Mouse (Mus musculus) left cerebral cortex, adult 11 months (tissue): ENCODE data around the gene Aanat.

Experiments used
- DNase-seq: peaks from one replicate; pipeline ENCODE4 v3.0.0; 2022; ENCODE audit warnings: low spot score

Aanat gene

DNA sequence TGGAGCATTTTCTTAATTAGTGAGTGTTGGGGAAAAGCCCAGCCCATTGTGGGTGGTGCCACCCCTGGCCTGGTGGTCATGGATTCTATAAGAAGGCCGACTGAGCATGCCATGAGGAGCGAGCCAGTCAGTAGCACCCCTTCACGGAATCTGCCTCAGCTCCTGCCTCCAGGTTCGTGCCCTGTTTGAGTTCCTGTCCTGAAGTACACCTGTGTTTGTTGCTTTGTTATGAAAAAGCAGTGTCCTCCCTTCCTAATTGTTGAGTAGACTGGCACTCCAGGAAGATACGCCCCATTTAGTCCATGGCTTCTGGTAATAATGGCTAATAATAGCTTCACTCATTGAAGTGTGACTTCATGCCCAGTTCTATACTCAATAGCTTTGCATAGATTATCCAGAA lies at the start of gene Aanat:
Gene Aanat, plus strand, starts transcription at position 123 of the 400 bp plus-strand sequence.
- DNase-seq: no peak

DNA sequence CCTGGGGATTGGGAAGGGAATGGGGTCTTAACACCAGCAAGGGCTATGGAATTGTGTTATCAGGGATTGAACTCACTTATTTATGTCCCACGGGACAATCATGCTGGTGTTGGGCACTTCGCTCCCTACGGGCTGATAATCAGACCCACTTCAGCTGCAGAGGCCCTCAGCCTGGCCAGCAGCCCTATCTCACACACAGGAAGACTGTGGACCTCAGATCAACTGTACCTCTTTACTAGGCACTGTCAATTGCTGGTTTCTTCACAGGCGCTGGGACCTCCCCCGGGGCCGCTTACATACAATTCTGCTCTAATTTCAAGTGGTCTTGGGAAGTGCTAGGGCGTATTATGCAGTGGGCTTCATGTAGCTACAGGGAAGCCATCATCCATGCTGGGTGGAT lies 49.5 kb upstream of the Aanat start:
- no peak for DNase-seq

DNA sequence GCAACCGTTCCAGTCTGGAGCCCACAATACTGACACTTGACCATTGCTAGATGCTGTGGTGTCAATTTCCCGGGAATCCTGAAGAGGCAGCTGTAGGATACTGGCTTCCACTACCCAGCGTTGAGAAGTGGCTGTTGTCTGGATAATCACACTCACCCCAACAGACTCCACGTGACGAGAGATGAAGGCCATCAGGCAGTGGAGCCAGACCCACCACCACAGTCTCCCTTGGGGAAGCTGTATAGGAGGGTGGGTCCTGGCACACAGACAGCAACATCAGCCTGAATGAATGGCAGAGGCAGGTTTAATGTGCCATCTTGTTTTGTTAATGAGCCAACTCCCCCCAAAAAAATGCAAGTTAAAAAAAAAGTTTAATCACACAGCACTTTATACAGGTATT lies 48.8 kb upstream of the Aanat start:
- no peak for DNase-seq

GRCm38 (mm10) chr11:116538142-116538735 lies 48.0 kb upstream of the Aanat start:
- DNase-seq: no peak

GRCm38 (mm10) chr11:116541183-116541582 lies 45.0 kb upstream of the Aanat start:
- DNase-seq: no peak

DNA sequence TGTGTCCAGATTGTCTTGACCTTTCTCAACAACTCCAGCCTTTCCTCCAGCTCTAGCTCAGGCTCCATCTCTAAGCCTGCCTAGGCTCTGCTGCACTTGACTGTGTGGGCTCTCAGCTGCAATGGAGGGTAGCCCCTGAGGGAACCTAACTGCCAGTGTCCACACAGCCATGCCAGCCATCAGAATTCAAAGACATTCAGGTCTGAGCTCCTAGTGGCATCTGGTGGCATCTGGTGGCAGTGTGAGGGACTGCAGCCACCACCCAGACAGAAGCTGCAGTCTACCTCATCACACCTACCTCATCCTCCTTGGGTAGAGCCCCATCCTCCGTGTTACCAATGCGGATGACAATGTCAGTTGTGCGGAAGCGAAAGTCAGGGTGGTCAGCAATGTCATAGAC lies 43.1 kb upstream of the Aanat start:
- DNase-seq: no peak

GRCm38 (mm10) chr11:116547296-116548060 lies 38.8 kb upstream of the Aanat start:
- no peak for DNase-seq

GRCm38 (mm10) chr11:116548780-116549179 lies 37.5 kb upstream of the Aanat start:
- no peak for DNase-seq

- no peak for DNase-seq
Measured at GRCm38 (mm10) chr11:116549273-116550038, 36.8 kb upstream of the Aanat start.

GRCm38 (mm10) chr11:116550748-116551147 lies 35.5 kb upstream of the Aanat start:
- DNase-seq: no peak

- DNase-seq: no peak
Measured at GRCm38 (mm10) chr11:116552194-116552593, 34.0 kb upstream of the Aanat start.

- DNase-seq: no peak
Measured at GRCm38 (mm10) chr11:116554171-116554878, 31.9 kb upstream of the Aanat start.

DNA sequence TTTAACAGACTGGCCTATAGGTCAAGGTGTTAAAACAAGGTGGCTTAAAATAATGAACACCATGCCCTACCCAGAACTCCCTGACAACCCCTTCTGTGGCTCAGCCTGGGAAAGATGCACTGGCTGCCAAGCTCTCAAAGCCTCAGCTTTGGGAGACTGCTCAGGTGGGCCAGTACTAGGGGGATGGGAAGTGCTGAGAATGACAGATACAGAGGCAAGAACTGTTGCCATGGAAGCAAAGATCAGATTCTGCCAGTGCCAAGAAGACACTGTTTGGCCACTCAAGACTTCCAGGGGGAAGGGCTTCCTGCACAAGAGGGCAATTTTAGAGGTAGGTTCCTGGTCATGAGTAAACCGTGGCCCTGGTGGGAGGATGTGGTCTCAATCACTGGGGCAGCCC lies 30.7 kb upstream of the Aanat start:
- DNase-seq: no peak

DNA sequence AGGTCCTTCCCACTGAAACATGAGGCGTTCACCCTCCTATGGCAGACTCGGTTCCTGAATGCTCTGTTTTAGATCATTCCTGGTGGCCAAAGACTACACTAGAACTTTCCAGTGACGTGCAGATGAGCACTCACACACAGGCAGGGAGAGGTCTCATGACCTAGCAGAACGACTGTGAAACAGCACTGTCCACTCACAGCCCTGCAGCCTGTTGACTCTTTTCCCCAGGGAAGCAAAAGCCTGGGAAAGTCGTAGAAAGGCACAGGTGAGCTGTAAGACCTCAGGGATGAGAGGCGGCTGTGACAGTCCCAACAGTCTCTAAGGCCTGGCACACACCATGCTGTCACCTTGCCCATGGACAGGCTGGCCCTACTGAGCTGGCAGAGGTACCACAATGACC lies 29.9 kb upstream of the Aanat start:
- DNase-seq: no peak

- DNase-seq: no peak
Measured at GRCm38 (mm10) chr11:116565283-116566041, 20.8 kb upstream of the Aanat start.

- DNase-seq: no peak
Measured at GRCm38 (mm10) chr11:116567531-116567930, 18.7 kb upstream of the Aanat start.

DNA sequence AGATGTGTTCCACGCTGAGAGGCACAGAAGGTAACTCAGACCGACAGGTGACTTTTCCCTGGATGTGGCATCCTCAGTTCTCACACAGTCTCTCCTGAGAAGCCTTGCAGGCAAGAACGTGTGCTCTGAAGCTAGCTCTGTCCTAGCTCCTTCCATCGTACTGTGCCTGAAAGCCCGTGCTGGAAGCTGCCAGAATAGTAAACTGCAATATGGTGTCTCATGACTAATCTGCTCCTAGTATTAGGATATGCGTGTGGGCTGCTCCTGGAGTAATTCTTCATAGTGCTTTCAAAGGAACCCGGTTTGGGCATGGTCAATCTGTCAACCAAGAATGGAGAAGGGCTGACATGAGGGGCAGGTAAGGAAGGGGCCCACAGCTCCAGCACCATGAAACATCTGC lies 15.4 kb upstream of the Aanat start:
- DNase-seq: no peak

DNA sequence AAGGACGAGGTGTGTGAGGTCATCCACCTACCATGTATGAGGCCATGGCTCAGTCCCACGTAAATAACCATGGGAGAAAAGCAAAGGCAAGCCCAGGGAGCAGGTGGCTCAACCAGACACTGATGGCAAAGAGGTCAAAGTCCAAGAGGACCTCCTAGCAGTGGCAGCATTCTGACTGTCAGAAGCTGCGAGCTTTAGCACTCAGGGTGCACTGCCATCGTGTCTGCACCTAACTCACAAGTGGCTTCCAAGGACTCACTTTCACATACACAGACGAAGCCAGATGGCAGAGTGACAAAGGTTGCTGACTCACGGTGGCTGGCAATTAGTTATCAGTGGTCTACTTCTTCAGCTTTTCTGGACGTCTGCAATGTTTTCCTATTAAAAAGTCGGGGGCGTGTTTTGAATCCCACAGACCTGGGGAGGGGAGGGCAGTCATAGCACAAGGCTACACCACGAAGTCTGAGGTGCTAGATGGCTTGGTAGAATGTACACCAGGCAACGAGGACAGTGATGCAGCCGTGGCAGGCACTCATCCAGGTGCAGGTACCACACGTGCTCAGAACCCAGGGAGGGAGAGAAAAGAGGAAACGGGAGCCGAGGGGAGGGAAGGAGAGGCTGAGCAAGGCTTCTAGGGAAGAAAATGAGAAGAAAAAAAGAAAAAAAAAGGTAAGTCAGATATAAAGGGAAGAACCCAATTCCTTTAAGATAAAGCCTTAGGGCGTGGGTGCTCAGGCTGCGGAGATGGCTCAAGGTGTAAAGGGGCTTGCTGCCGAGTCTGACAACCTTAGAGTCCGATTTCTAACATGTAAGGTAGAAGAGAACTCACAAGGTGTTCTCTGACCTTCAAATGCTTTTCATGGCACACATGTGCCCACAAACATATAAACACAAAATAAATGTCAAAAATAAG lies 14.2 kb upstream of the Aanat start:
- no peak for DNase-seq

GRCm38 (mm10) chr11:116572756-116573543 lies 13.3 kb upstream of the Aanat start:
- DNase-seq: no peak

GRCm38 (mm10) chr11:116574486-116574885 lies 11.7 kb upstream of the Aanat start:
- no peak for DNase-seq
